Mouse (Mus musculus) hindbrain, postnatal 0 days (tissue): ENCODE results near the gene Snx13. TPM values are rescaled to one million over a fixed set of nuclear protein-coding genes. Genes with fewer than 3 reads are reported as not detected.

Source experiments
- ATAC-seq: fragments of 200-750 bp; cut with Nextera tagmentation; 2 replicates; pipeline ENCODE4 v1.8.0; 2017; ENCODE audit warnings: mild to moderate bottlenecking, moderate TSS enrichment, moderate library complexity
- DNase-seq: peaks from one replicate; pipeline ENCODE4 v3.0.0-alpha.2; 2015; ENCODE audit warnings: low spot score
- H3K27ac ChIP-seq: fragments of 300-500 bp; sonication (generic); 2 replicates; pipeline ENCODE4 v1.5.1; 2014; ENCODE audit warnings: mild to moderate bottlenecking
- H3K27me3 ChIP-seq: fragments of 300-500 bp; sonication (generic); 2 replicates; pipeline ENCODE4 v1.6.1; 2014; ENCODE audit warnings: low read length, mixed read lengths; ENCODE audit not compliant: insufficient read depth
- H3K36me3 ChIP-seq: fragments of 300-500 bp; sonication (generic); 2 replicates; pipeline ENCODE4 v1.6.1; 2014; ENCODE audit warnings: low read length, mixed read lengths; ENCODE audit not compliant: insufficient read depth
- H3K4me1 ChIP-seq: fragments of 300-500 bp; sonication (generic); 2 replicates; pipeline ENCODE4 v1.6.1; 2014; ENCODE audit warnings: antibody characterized with exemption, low read length, mixed read lengths; ENCODE audit not compliant: insufficient read depth
- H3K4me2 ChIP-seq: fragments of 300-500 bp; sonication (generic); 2 replicates; pipeline ENCODE4 v1.6.1; 2014; ENCODE audit warnings: low read depth, mild to moderate bottlenecking, low read length, moderate library complexity, mixed read lengths
- H3K4me3 ChIP-seq: fragments of 300-500 bp; sonication (generic); 2 replicates; pipeline ENCODE4 v1.5.1; 2014; ENCODE audit warnings: low read length
- H3K9ac ChIP-seq: fragments of 300-500 bp; sonication (generic); replicated peaks from 2 replicates; pipeline ENCODE4 v1.6.1; 2014; ENCODE audit warnings: mild to moderate bottlenecking, low read length, moderate library complexity, mixed read lengths
- H3K9me3 ChIP-seq: fragments of 300-500 bp; sonication (generic); 2 replicates; pipeline ENCODE4 v1.6.1; 2016; ENCODE audit warnings: low read length, mixed read lengths
- CTCF ChIP-seq: IDR thresholded peaks from 2 replicates; pipeline ENCODE4 v1.5.1; 2016; ENCODE audit warnings: antibody characterized with exemption, control low read depth, low read depth
- WGBS: fragments of 180-500 bp; shearing (Covaris S2); extraction: QIAGEN DNeasy Blood & Tissue Kit; methylation state at CpG from one replicate; pipeline ENCODE4 v1.1.7; 2014; 5-methylcytosine and 5-hydroxymethylcytosine counted together
- polyA plus RNA-seq: library from polyadenylated mRNA; unstranded; fragments of >200 nt; fragmentation: Nextera tagmentation; extraction: Ambion mirVana; gene quantifications from 2 replicates; pipeline ENCODE4 v1.2.1, GENCODE M21; 2015
- total RNA-seq: library from RNA; depleted of rRNA; stranded (reverse); fragments of >200 nt; gene quantifications from 2 replicates; pipeline ENCODE4 v1.2.3, GENCODE M21; 2014

Snx13 gene
- total and polyA plus RNA-seq, 2 experiments from 2014 or later = 17.6 to 23.0 TPM

GRCm38 (mm10) chr12:35047320-35048225 lies 587 bp downstream of the Snx13 start:
- Histone ChIP-seq H3K27ac (peak overlapping the region; percentile 97), H3K4me3 (peak overlapping the region; percentile 98), H3K9ac (peak overlapping the region; percentile 90), H3K4me1 (peaks cover 15% of the 10 kb centered on the region), H3K27me3 (no peaks in the 10 kb centered on the region), H3K9me3 (no peaks in the 10 kb centered on the region), H3K36me3 (no peaks in the 10 kb centered on the region), H3K4me2 (peak overlapping the region; percentile 81)
- ATAC-seq = peak; percentile 86
- WGBS = under 1% methylated on average over 54 of the region's 65 CpGs
- peak; percentile 44 for DNase-seq
- TF ChIP-seq CTCF = peak; percentile 32

DNA sequence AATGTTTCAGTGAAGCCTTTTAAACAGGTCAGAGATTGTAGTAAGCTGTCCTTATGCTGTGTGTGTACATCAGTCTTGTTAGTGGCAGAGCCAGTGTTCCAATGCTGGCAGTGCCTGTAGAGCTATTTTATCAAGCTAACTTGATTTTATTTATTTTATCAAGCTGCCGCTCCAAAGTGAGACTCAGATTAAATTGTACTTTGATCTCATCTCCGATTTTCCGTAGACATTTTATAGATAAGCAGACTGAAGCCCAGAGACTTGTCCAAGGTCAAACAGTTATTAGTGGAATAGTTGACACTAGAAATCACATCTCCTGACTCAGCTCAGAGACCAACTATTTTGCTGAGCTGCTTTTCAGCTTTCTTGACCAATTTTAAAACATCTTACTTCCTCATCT lies 1.9 kb downstream of the Snx13 start:
- Histone ChIP-seq H3K9me3 (no peaks in the 10 kb centered on the region), H3K4me3 (no peak overlapping the region), H3K4me2 (peak overlapping the region; percentile 81; the same call in 1 of the 2 replicates), H3K27ac (no peak overlapping the region), H3K9ac (no peak overlapping the region), H3K4me1 (peaks cover 15% of the 10 kb centered on the region), H3K27me3 (no peaks in the 10 kb centered on the region), H3K36me3 (no peaks in the 10 kb centered on the region)
- TF ChIP-seq CTCF = no peak
- 90% methylated on average over 3 of the region's 3 CpGs for WGBS
- no peak for ATAC-seq
- DNase-seq = no peak

- no peaks in the 10 kb centered on the region for H3K27me3 ChIP-seq
- H3K36me3 ChIP-seq = no peaks in the 10 kb centered on the region
- H3K4me2 ChIP-seq = no peak overlapping the region
- no peak for ATAC-seq
- no peak overlapping the region for H3K4me3 ChIP-seq
- H3K9me3 ChIP-seq = no peaks in the 10 kb centered on the region
- 66% methylated on average over 3 of the region's 3 CpGs for WGBS
- no peak overlapping the region for H3K27ac ChIP-seq
- no peak overlapping the region for H3K9ac ChIP-seq
- no peak for DNase-seq
- TF ChIP-seq CTCF = no peak
- H3K4me1 ChIP-seq = peaks cover 15% of the 10 kb centered on the region
Observed at GRCm38 (mm10) chr12:35050501-35050900, 3.5 kb downstream of the Snx13 start.

GRCm38 (mm10) chr12:35050964-35051758 lies 4.2 kb downstream of the Snx13 start:
- Histone ChIP-seq H3K27ac (no peak overlapping the region), H3K4me2 (no peak overlapping the region), H3K36me3 (no peaks in the 10 kb centered on the region), H3K9ac (no peak overlapping the region), H3K9me3 (no peaks in the 10 kb centered on the region), H3K27me3 (no peaks in the 10 kb centered on the region), H3K4me1 (peaks cover 15% of the 10 kb centered on the region), H3K4me3 (no peak overlapping the region)
- no peak for ATAC-seq
- WGBS = 53% methylated on average over 7 of the region's 7 CpGs
- no peak for DNase-seq
- no peak for TF ChIP-seq CTCF

DNA sequence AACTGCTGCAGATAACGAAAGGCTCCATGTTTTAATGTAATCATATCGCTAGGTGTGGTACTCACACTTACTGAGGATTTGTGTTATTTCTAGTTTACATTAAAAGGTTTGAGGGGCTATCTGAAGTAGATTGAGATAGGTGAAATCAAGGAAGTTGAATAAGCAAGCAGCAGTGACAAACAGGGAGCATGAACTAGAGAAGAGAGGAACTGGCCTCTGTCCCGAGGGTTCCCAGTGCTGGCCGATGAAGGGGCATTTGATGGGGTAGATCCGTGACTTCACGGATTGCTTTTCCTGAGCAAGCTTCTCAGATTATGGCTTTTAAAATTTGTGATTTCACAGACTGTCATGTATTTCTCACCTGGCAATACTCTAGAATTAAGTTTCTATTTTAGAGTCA lies 7.4 kb downstream of the Snx13 start:
- Histone ChIP-seq H3K4me2 (no peak overlapping the region), H3K4me1 (peaks cover 10% of the 10 kb centered on the region; the same call in 1 of the 2 replicates), H3K9ac (no peak overlapping the region), H3K27me3 (no peaks in the 10 kb centered on the region), H3K27ac (no peak overlapping the region), H3K9me3 (no peaks in the 10 kb centered on the region), H3K4me3 (no peak overlapping the region), H3K36me3 (no peaks in the 10 kb centered on the region)
- 90% methylated on average over 6 of the region's 6 CpGs for WGBS
- ATAC-seq = no peak
- no peak for DNase-seq
- no peak for TF ChIP-seq CTCF

DNA sequence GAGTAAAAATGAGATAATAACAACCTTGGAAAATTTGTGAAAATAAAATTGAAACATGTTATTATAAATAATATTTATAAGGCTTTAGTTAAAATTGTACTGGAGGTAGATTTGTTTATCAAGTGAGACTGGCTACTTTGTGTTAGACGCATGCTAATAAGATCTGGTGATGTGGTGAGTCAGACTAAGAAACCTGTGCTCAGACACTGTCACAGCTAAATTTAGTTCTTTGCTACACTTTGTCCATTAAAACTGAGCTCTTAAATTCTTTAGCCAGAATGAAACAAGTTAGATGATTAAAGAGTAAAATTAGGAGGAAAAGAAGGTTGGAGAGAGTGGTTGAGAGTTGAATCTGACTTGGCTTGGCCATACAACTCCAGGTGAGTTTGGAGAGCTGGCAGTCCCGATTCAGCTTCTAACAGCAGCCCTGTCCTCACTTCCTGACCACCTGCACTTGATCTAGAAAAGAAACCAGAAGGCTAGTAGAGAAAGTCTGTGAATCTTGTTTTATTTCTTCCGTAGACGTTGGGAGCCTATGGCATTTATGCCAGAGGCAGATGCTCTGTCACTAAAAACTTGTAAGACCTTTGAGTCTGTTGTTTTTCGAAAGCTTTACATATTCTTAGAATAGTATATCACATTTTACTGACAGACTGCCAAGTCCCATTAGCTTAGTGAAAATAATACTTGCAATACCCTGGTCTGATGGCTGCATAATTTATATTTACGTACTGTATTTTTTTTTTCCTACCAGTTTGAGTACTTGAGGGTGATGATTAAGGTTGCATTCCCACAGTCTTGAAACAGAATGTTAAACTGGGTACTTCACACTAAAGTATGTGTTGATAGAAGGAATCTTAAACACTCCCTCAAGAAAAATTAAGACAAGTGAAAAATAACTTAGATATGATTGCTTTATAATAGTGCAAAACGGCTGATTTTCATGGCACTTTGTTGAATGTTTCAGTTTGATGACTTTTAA lies 8.4 kb downstream of the Snx13 start:
- ATAC-seq = no peak
- H3K4me2 ChIP-seq = no peak overlapping the region
- no peaks in the 10 kb centered on the region for H3K27me3 ChIP-seq
- no peak overlapping the region for H3K9ac ChIP-seq
- H3K36me3 ChIP-seq = no peaks in the 10 kb centered on the region
- TF ChIP-seq CTCF = no peak
- DNase-seq = no peak
- H3K4me1 ChIP-seq = peaks cover 10% of the 10 kb centered on the region; the same call in 1 of the 2 replicates
- H3K9me3 ChIP-seq = no peaks in the 10 kb centered on the region
- 92% methylated on average over 7 of the region's 7 CpGs for WGBS
- H3K4me3 ChIP-seq = no peak overlapping the region
- H3K27ac ChIP-seq = no peak overlapping the region
